Mouse (Mus musculus) brain, embryonic 14.5 days (tissue): ENCODE measurements at regions not wholly inside any gene's neighbourhood (a gene's known extent, or its start where the extent isn't known, plus 50 kb on each side); places are given as distances from the start of the nearest gene placed in this dataset.

ENCODE experiments used
- DNase-seq: peaks from one replicate; pipeline ENCODE4 v3.0.0-alpha.2; 2011; ENCODE audit warnings: low read depth
- CTCF ChIP-seq: fragments of 200-500 bp; IDR thresholded peaks from 2 replicates; pipeline ENCODE4 v1.5.1; 2012; ENCODE audit warnings: inconsistent platforms, mild to moderate bottlenecking, moderate library complexity, borderline replicate concordance; ENCODE audit not compliant: insufficient read depth, insufficient read length; ENCODE audit errors: extremely low read depth
- POLR2A ChIP-seq: fragments of 200-500 bp; IDR thresholded peaks from 2 replicates; pipeline ENCODE4 v1.6.1; 2012; ENCODE audit warnings: mild to moderate bottlenecking, inconsistent platforms, borderline replicate concordance; ENCODE audit not compliant: poor library complexity, insufficient read depth, insufficient read length, severe bottlenecking; ENCODE audit errors: extremely low read depth

GRCm38 (mm10) chr17:45794926-45795325 lies 61.3 kb upstream of the 1600014C23Rik start:
- TF ChIP-seq POLR2A (no peak), CTCF (no peak)
- DNase-seq: no peak

- DNase-seq: no peak
- TF ChIP-seq POLR2A (no peak), CTCF (no peak)
Measured at GRCm38 (mm10) chr17:45790959-45791520, 57.4 kb upstream of the 1600014C23Rik start.

DNA sequence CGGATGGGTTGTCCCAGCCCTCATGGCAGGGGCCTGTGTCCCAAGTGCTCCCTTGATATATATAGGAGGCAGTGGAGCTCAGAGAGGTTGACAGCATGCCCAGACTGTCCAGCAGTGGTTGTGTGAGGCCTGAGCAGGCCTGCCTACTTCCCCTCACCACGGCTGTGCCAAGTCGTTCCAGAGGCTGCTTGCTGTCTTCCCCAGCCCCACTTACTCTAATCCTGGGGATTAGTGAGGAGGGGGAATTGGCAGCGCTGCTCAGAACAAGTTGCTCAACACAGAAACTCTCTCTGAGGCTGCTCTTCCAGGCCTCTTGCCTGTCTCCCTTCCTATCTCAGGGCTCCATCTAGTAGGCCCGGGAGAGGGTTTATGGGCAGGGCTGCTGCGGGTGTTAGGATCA lies 56.1 kb upstream of the 1600014C23Rik start:
- TF ChIP-seq CTCF (no peak), POLR2A (no peak)
- peak; percentile 70 for DNase-seq

DNA sequence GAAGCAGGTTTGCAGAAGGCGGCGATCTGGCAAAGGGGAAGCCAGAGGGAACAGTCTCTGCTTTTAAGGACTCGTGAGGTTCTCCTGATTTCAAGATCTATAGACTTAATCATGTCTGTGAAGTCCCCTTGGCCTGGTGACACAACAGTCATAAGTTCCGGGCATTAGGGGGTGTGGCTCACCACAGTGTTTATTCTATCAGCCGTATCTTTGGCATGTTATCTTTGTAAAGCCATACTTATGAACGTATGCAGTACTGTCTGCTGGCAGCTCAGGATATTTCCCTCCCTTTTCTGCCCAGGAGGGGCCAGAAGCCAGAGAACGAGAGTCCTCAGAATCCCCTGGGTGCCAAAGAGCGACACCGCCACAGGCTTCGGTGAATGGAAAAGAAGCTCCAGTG lies 51.3 kb upstream of the 1600014C23Rik start:
- TF ChIP-seq CTCF (no peak), POLR2A (no peak)
- DNase-seq: no peak

- DNase-seq: no peak
- TF ChIP-seq CTCF (no peak), POLR2A (no peak)
Measured at GRCm38 (mm10) chr17:45784496-45784895, 50.9 kb upstream of the 1600014C23Rik start.
